Mouse (Mus musculus): ENCODE measurements around the gene Zfp773. TPM values are rescaled to one million over a fixed set of nuclear protein-coding genes. Genes with fewer than 3 reads are reported as not detected.
"Not testable (repeated sequence)": the region's sequence is repeated elsewhere in the genome, so short reads cannot be mapped to it uniquely, and the experiment has no call there.

Zfp773 gene
- polyA plus RNA-seq (2012; rRNA removed): 1.4 and 1.7 TPM in 2 replicates

DNA sequence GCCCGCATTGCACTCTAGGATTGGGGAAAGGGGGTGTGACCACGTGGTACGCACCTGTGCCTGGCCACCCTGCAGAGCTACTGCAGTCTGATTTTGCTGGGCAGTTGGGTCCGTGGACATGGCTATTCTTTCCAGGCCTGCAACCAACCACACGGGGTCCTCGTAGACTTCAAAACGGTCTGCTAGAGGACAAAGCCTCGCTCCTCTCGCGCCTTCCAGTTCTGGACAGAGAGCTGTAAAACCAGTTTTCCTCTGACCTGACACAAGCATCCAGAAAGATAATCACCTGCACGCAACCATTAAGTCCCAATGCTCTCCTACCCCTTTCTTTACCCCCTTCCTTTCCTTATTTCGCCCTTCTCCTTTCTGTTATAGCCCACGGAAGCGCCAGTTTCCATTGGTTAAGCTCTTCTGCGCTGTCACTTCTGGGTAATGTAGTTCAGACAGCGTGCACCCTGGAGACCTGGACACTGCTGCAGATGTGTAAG is at the start of gene Zfp773:
Gene Zfp773 (minus strand): TSS at position 377 of the 488 bp plus-strand sequence.
- H3K36me3 ChIP-seq (ENCODE audit: control insufficient read depth, insufficient read depth, low read length): no peaks in the 10 kb centered on the region
- H3K4me3 ChIP-seq (ENCODE audit: control insufficient read depth, insufficient read depth, low read length): peak within 1 kb of the TSS; percentile 67
- H3K27me3 ChIP-seq (ENCODE audit: control insufficient read depth, insufficient read depth, low read length): no peaks in the 10 kb centered on the region
- 7% methylated on average over 16 of the region's 16 CpGs for WGBS
- no peaks in the 10 kb centered on the region; the same call in 1 of the 2 replicates for H3K4me1 ChIP-seq (replicated peaks; ENCODE audit: control insufficient read depth, insufficient read depth, low read length)
- peak; percentile 37 for DNase-seq
- TF ChIP-seq CTCF (IDR thresholded peaks at IDR 0.05; ENCODE audit: borderline replicate concordance, control insufficient read depth, extremely low read depth, insufficient read depth, low read length, poor library complexity) (no peak), POLR2A (IDR thresholded peaks at IDR 0.05; ENCODE audit: control insufficient read depth, extremely low read depth, insufficient read depth, low read length, poor library complexity) (no peak)
- no peak within 1 kb of the TSS for H3K27ac ChIP-seq (ENCODE audit: control insufficient read depth, insufficient read depth, low read length)

DNA sequence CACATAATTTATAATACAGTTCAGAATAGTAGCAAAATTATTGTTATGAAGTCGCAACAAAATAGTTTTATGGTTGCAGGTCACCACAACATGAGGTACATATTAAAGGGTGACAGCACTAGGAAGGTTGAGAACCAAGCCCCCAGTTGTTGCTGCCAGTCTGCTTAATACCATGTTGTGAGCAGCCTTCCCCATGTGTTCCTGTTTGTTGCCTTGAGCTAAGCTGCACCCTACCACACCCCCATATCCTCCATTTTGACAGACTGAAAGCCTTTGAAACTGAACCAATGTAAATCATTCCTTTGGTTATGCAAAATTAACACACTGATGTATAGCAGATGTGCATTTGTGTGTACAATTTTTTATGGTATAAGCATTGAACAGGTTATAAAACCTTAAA is 49.3 kb upstream of the Zfp773 start:
- DNase-seq: no peak
- no peaks in the 10 kb centered on the region for H3K4me1 ChIP-seq (replicated peaks; ENCODE audit: control insufficient read depth, insufficient read depth, low read length)
- TF ChIP-seq POLR2A (IDR thresholded peaks at IDR 0.05; ENCODE audit: control insufficient read depth, extremely low read depth, insufficient read depth, low read length, poor library complexity) (no peak), CTCF (IDR thresholded peaks at IDR 0.05; ENCODE audit: borderline replicate concordance, control insufficient read depth, extremely low read depth, insufficient read depth, low read length, poor library complexity) (no peak)
- H3K36me3 ChIP-seq (ENCODE audit: control insufficient read depth, insufficient read depth, low read length): peaks cover 5% of the 10 kb centered on the region; the same call in 1 of the 2 replicates
- 100% methylated on average over 1 of the region's 1 CpGs for whole genome bisulfite sequencing
- no peak overlapping the region for H3K27ac ChIP-seq (ENCODE audit: control insufficient read depth, insufficient read depth, low read length)
- no peak overlapping the region for H3K4me3 ChIP-seq (ENCODE audit: control insufficient read depth, insufficient read depth, low read length)
- no peaks in the 10 kb centered on the region for H3K27me3 ChIP-seq (ENCODE audit: control insufficient read depth, insufficient read depth, low read length)

DNA sequence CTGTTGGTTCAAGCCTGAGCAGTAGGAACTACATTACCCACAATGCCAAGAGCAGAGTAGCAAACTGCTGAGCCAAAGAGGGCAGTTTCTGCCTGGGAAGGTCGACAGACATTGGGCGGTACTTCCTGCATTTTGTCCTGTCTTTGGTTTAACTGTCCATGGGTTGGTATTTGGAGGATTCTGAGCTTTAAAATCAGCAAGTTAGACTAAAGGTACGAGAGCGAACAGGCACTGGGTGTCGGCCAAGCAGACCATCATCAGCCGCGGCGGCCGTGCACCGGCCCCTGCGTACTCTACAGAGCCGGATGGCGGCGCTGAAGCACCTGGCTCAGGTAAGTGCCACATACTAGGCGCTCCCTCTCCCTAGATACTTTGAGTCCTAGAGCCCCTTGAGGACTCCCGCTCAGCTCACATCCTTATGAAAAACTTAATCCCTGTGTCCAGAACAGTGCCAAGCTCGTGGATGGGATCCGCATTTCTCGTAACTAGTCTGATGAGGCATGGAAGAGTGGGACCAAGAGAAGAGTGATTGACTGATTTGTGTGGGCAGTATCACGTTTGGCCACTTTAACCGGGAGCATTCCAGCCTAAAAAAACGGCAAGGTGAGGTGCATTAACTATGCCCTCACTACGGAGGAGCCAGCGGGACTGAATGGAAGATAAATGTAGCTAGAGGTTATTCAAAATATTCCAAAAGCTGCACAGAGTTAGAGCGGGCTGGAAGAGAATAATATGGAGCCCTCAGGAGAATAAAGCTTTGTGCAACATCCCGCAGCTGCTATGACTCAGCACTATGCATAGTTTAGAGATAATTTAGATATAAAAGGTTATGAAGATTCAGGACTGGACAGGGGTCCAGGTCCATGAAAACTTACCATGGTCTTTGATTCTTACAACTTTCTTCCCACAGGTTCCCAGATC is 34.9 kb upstream of the Zfp773 start, which contains the start of gene Zfp418:
Gene Zfp418 (plus strand): TSS at position 104 of the 921 bp plus-strand sequence.
- DNase-seq: peak; percentile 33
- 3% methylated on average over 26 of the region's 26 CpGs for WGBS
- TF ChIP-seq CTCF (IDR thresholded peaks at IDR 0.05; ENCODE audit: borderline replicate concordance, control insufficient read depth, extremely low read depth, insufficient read depth, low read length, poor library complexity) (no peak), POLR2A (IDR thresholded peaks at IDR 0.05; ENCODE audit: control insufficient read depth, extremely low read depth, insufficient read depth, low read length, poor library complexity) (no peak)
- H3K4me3 ChIP-seq (ENCODE audit: control insufficient read depth, insufficient read depth, low read length): peak within 1 kb of the TSS; percentile 78
- peaks cover 3% of the 10 kb centered on the region; the same call in 1 of the 2 replicates for H3K4me1 ChIP-seq (replicated peaks; ENCODE audit: control insufficient read depth, insufficient read depth, low read length)
- H3K27ac ChIP-seq (ENCODE audit: control insufficient read depth, insufficient read depth, low read length): no peak within 1 kb of the TSS
- H3K27me3 ChIP-seq (ENCODE audit: control insufficient read depth, insufficient read depth, low read length): no peaks in the 10 kb centered on the region
- H3K36me3 ChIP-seq (ENCODE audit: control insufficient read depth, insufficient read depth, low read length): no peaks in the 10 kb centered on the region

DNA sequence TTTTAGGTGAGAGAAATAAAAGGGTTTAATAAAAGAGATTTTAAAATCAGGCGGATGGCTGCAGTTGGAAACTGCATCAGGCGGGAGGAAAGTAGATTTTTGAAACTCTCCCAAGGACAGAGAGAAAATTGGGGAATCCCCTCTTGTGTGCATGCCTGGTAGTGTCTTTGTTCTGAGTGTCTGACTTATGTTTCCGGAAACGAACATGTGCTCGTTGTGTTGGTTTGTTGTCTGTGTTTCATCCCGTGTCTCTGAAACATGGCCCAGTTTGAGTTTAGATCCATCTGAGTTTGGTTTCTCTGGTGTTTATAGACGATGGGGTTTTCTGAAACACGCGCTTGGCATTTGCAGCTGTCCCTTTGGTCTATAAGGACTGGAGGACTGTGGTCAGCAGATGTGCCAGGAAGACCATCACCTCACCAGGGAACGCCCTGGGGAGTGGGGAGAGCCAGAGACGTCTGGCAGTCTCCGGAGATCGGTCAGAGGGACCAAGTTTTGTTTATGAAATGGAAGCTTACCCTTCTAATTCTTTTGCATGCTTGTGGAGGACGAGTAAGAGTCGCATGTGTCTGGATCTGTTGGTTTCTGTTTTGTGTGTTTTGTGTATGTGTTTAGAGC is 9.5 kb upstream of the Zfp773 start:
- 93% methylated on average over 15 of the region's 15 CpGs for WGBS
- Histone ChIP-seq H3K4me3 (ENCODE audit: control insufficient read depth, insufficient read depth, low read length) (no peak overlapping the region), H3K27me3 (ENCODE audit: control insufficient read depth, insufficient read depth, low read length) (no peaks in the 10 kb centered on the region), H3K27ac (ENCODE audit: control insufficient read depth, insufficient read depth, low read length) (no peak overlapping the region), H3K36me3 (ENCODE audit: control insufficient read depth, insufficient read depth, low read length) (no peaks in the 10 kb centered on the region), H3K4me1 (replicated peaks; ENCODE audit: control insufficient read depth, insufficient read depth, low read length) (no peaks in the 10 kb centered on the region)
- TF ChIP-seq CTCF (IDR thresholded peaks at IDR 0.05; ENCODE audit: borderline replicate concordance, control insufficient read depth, extremely low read depth, insufficient read depth, low read length, poor library complexity) (no peak), POLR2A (IDR thresholded peaks at IDR 0.05; ENCODE audit: control insufficient read depth, extremely low read depth, insufficient read depth, low read length, poor library complexity) (no peak)
- no peak for DNase-seq

DNA sequence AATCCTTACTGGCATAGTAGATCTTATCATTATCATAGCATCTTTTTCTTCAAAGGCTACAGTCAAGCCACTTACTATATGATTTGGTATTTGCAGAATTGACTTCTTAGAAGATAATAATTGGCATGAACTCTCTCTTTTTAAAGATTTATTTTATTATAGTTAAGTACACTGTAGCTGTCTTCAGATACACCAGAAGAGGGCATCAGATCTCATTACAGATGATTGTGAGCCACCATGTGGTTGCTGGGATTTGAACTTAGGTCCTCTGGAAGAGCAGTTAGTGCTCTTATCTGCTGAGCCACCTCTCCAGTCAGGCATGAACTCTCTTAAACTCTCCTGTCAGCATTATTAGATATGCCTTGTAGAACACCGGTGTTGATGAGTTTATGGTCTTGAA is 7.7 kb upstream of the Zfp773 start:
- DNase-seq: no peak
- H3K36me3 ChIP-seq (ENCODE audit: control insufficient read depth, insufficient read depth, low read length): no peaks in the 10 kb centered on the region
- H3K27ac ChIP-seq (ENCODE audit: control insufficient read depth, insufficient read depth, low read length): no peak overlapping the region
- no peak overlapping the region for H3K4me3 ChIP-seq (ENCODE audit: control insufficient read depth, insufficient read depth, low read length)
- no peaks in the 10 kb centered on the region for H3K27me3 ChIP-seq (ENCODE audit: control insufficient read depth, insufficient read depth, low read length)
- no peaks in the 10 kb centered on the region for H3K4me1 ChIP-seq (replicated peaks; ENCODE audit: control insufficient read depth, insufficient read depth, low read length)
- 87% methylated on average over 1 of the region's 1 CpGs for WGBS
- TF ChIP-seq POLR2A (IDR thresholded peaks at IDR 0.05; ENCODE audit: control insufficient read depth, extremely low read depth, insufficient read depth, low read length, poor library complexity): no peak
- TF ChIP-seq CTCF (IDR thresholded peaks at IDR 0.05; ENCODE audit: borderline replicate concordance, control insufficient read depth, extremely low read depth, insufficient read depth, low read length, poor library complexity): no peak

DNA sequence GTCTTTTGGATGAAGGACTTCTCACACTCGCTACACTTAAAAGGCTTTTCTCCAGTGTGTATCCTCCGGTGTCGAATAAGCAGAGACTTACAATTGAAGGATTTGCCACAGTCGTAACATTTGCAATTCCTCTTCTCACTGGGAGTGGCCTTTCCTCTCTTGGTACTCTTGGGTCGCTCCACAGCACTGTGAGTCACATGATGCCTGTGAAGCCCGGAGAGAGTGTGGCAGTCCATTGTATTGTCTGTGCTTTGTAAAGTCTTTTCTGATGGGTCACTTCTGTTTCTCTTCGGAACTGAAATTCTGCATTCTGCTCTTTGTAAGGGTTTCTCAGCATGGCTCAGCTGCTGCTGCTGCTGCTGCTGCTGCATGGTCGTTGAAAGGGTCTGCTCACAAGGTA is 3.8 kb downstream of the Zfp773 start:
- WGBS: 94% methylated on average over 8 of the region's 8 CpGs
- Histone ChIP-seq H3K36me3 (ENCODE audit: control insufficient read depth, insufficient read depth, low read length) (no peaks in the 10 kb centered on the region), H3K27me3 (ENCODE audit: control insufficient read depth, insufficient read depth, low read length) (no peaks in the 10 kb centered on the region), H3K27ac (ENCODE audit: control insufficient read depth, insufficient read depth, low read length) (no peak overlapping the region), H3K4me3 (ENCODE audit: control insufficient read depth, insufficient read depth, low read length) (no peak overlapping the region), H3K4me1 (replicated peaks; ENCODE audit: control insufficient read depth, insufficient read depth, low read length) (no peaks in the 10 kb centered on the region; the same call in 1 of the 2 replicates)
- TF ChIP-seq POLR2A (IDR thresholded peaks at IDR 0.05; ENCODE audit: control insufficient read depth, extremely low read depth, insufficient read depth, low read length, poor library complexity) (no peak), CTCF (IDR thresholded peaks at IDR 0.05; ENCODE audit: borderline replicate concordance, control insufficient read depth, extremely low read depth, insufficient read depth, low read length, poor library complexity) (no peak)
- DNase-seq: no peak

DNA sequence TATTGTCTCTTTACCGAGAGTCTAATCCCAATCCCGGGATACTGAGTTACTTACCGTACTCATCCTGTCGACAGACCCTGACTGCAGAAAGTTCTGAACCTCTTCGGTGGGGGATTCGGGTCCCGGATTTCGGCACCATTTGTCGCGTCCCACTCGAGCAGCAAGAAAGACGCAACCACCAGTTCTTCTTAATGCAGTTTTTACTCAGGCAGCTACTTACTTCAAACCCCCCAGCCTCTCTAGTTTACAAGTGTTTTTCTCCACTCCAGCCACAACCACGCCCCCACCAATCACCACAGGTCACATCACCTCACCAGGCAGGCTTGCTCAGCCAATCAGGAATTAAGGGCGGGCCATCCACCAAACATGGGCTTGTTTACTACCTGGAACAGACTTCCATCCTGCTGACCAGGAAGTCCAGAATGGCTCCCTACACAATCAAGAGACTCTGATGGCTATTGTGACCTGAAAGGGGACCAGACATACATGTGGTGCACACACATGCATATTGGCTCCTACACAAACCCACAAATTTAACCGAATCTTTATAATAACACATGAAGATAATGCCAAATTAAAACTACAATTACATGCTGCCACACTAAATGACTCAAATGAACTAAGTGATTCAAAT is 5.9 kb downstream of the Zfp773 start:
- H3K27me3 ChIP-seq (ENCODE audit: control insufficient read depth, insufficient read depth, low read length); DNase-seq; H3K36me3 ChIP-seq (ENCODE audit: control insufficient read depth, insufficient read depth, low read length); H3K4me1 ChIP-seq (replicated peaks; ENCODE audit: control insufficient read depth, insufficient read depth, low read length); H3K4me3 ChIP-seq (ENCODE audit: control insufficient read depth, insufficient read depth, low read length): not testable (repeated sequence)
- WGBS: 95% methylated on average over 15 of the region's 15 CpGs
- peak overlapping the region; percentile 71 for H3K27ac ChIP-seq (ENCODE audit: control insufficient read depth, insufficient read depth, low read length)

Data from thymus, adult 2 months (tissue).